Mouse (Mus musculus) urinary bladder, postnatal 4 days (tissue): ENCODE measurements around the gene Gm17657.

Experiments
- DNase-seq, 2 experiments: peaks; one replicate each; pipeline ENCODE4 v3.0.0; 2021 to 2022; ENCODE audit warnings: low spot score in 2 of 2

The Gm17657 gene

DNA sequence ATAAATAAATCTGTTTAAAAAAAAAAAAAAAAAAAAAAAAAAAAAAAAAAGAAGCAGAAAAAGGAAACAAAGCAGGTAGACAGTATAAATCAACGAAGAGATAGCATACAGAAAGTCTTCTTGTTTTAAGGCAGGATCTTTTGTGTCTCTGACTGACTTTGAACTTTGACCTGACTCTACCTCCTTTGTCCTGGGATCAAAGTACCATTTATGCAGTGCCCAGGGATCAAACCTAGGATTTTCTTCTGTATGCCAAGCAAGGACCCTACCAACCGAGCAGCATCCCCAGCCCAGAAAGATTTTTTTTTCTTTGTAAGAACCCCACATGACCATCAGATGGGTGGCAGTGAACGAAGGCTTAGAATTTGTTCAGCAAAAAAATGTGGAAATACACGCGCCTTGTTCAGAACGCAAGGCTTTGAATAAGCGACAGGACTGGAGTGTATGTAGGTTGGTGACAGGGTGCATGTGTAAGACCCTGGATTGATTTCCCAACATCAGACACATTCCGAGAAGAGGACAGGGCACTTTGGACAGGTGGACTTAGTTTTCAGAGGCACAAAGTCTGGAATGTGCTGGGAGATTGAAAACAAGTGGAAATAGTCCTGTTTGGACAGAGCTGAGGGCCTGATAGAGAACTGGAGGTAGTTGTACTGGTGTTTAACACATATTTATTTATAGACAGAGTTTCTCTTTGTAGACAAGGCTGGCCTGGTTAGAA is 61.0 kb downstream of the Gm17657 start:
- DNase-seq, result no peak

DNA sequence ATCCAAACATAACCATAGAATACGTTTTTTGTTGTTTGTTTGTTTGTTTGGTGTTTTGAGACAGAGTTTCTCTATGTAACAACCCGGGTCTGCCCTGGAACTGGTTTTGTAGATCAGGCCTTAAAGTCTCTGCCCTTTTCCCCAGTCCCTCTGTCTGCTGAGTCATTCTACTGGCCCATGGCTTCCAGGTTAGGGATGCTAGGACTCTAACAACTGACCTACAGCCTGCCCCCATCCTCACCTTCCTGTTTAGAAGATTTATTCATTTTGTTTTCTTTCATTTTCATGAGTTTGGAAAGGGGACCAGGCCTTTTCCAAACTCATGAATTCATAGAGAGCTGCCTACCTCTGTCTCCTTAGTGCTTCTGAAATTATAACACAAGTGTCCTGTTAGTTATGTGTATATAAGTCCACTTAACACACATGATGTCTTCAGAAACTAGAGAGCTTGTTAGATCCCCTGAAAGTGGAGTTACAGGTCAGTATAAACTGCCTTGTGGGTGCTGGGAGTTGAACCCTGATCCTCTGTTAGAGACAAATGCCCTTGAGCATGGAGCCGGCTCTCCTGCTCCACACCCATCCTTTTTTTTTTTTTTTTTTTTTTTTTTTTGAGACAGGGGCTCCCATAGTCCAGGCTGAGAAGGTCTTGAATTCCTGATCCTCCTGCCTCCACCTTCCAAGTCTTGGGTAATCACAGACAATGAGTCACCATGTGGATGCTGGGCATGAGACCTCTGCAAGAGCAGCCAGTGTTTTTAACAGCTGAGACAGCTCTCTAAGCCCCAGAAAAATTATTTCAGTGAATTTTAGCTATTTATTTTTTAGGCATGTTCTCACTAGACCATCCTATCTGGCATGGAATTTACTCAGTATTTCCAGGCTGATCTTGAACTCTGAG is 63.9 kb downstream of the Gm17657 start:
- DNase-seq, result no peak

GRCm38 (mm10) chr17:29484431-29484830 is 65.0 kb downstream of the Gm17657 start:
- no peak for DNase-seq

- DNase-seq, result no peak
Observed at GRCm38 (mm10) chr17:29483282-29483681, 66.2 kb downstream of the Gm17657 start.

DNA sequence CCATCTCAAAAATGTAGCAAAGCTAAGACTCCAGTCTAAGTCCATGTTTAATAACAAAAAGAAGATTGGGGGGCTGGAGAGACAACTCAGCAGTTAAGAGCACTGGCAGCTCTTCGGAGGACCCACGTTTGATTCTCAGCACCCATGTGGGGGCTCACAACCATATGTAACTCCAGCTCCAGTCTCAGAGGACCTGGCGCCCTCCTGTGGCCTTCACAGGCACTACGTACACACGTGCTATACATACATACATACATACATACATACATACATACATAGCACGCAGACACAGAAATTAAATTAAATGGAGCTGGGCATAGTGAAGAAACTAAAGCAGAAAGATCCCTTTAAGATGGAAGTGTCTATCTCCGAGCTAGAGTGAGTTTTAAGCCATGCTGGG is 66.8 kb downstream of the Gm17657 start:
- no peak for DNase-seq

DNA sequence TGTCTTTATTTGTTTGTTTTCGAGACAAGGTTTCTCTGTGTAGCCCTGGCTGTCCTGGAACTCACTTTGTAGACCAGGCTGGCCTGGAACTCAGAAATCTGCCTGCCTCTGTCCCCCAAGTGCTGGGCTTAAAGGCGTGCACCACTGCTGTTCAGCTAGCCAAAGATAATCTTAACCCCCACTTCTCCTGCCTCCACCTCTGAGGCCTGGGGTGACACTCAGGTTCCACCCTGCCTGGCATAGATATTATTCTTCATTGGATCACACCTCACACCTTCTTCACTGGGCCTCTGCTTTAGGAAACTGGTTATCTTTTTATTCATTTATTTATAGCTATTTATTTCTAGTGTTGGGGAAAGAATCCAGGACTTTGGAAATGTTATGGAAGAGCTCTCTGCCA is 69.2 kb downstream of the Gm17657 start:
- no peak for DNase-seq

- no peak for DNase-seq
Observed at GRCm38 (mm10) chr17:29478271-29478670, 71.2 kb downstream of the Gm17657 start.

GRCm38 (mm10) chr17:29477357-29477756 is 72.1 kb downstream of the Gm17657 start:
- DNase-seq, result no peak

DNA sequence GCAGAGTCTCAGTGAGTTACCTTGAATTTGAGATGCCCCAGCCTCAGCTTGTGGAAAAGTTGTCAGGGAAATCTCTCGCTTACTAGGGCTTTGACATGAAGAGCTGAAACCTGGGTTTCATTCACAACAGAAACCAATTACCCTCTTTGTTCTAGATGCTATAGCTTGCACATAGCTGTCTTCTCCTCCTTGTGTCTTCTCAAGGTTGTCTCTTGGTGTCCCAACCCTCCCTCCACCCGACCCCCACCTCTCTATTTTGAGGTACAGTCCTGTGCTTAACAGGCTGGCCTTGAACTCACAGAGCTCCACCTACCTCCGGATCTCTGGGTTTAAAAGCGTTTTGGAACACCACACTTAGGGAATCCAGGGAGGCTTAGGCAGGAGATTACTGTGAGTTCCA is 73.0 kb downstream of the Gm17657 start:
- DNase-seq, result no peak

- no peak for DNase-seq
Observed at GRCm38 (mm10) chr17:29475142-29475541, 74.3 kb downstream of the Gm17657 start.

- no peak for DNase-seq
Observed at GRCm38 (mm10) chr17:29474036-29474435, 75.4 kb downstream of the Gm17657 start.

DNA sequence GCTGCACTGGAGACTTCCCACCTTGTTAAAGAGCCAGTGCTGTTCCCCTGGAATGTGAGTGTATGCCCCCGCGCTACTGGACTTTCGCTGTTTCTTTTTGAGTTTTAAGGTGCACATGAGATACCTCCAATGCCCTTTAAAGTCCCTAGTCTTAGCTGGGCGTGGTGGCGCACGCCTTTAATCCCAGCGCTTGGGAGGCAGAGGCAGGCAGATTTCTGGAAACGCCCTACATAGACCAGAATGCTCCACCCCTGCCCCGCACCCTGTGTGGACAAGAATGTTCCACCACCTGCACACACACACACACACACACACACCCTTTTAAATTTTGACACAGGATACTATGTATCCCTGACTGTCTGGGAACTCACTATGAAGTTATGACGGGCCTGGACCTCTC is 76.0 kb downstream of the Gm17657 start:
- no peak for DNase-seq
